In the genomic region with DNA sequence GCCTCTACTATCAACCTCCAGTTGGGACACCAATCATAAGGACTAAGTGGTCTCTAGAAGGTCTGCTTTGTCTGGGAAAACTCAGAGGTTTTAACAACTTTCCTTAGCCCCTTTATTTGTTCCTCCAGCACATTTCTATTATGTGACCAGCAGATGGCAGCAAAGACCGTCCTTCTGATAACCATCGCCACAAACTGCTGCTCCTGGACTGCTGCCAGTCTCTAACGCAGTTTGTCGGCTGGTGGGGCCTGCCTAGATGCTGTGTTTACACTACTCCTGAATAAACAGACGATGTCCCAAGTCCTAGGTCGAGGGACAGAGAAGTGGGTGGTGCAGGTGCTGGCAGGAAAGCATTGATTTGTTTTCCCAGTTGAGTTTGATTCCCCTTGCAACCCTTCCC, we compare ENCODE assay signal across 9 mouse cellular contexts. TPM values are rescaled to one million over a fixed set of nuclear protein-coding genes. Genes with fewer than 3 reads are reported as not detected.
DNase-seq lines count a peak whose midpoint lies in the region; ATAC-seq and TF ChIP-seq lines count a peak whose summit lies in the region.
"Had no signal": no experiment of that assay in that cellular context is flagged by ENCODE, and none has a peak within 500 bp of the region (broad histone marks: within the 10 kb centered on the region; RNA-seq: fewer than 3 reads in every experiment).

No protein-coding gene starts in this region.

- H3K9ac ChIP-seq in forebrain, embryonic 14.5 days (ENCODE audit: low read length) = no peak overlapping the region
- H3K9ac ChIP-seq in intestine, embryonic 16.5 days (ENCODE audit: low read depth, low read length) = no peak overlapping the region

- H3K4me2 ChIP-seq in forebrain, embryonic 14.5 days (ENCODE audit: low read length) = no peak overlapping the region
- H3K4me2 ChIP-seq in intestine, embryonic 16.5 days (ENCODE audit: low read depth, low read length) = no peak overlapping the region

- no peaks in the 10 kb centered on the region for H3K36me3 ChIP-seq in forebrain, embryonic 14.5 days (ENCODE audit: control insufficient read depth, insufficient read depth, low read length)
- no peaks in the 10 kb centered on the region for H3K36me3 ChIP-seq in intestine, embryonic 16.5 days (ENCODE audit: control insufficient read depth, insufficient read depth, low read length)
- no peaks in the 10 kb centered on the region for H3K36me3 ChIP-seq in testis, adult 2 months (ENCODE audit: control insufficient read depth, insufficient read depth, low read length)

- 1% methylated on average over 6 of the region's 6 CpGs for WGBS in forebrain, embryonic 14.5 days
- under 1% methylated on average over 6 of the region's 6 CpGs for WGBS in intestine, embryonic 16.5 days

- H3K27me3 ChIP-seq in forebrain, embryonic 14.5 days (replicated peaks; ENCODE audit: control insufficient read depth, insufficient read depth, low read length) = 0 out of 2 replicates have a peak, but pooled peaks cover 4% of the 10 kb centered on the region
- peaks cover 5% of the 10 kb centered on the region; the same call in 1 of the 2 replicates for H3K27me3 ChIP-seq in intestine, embryonic 16.5 days (replicated peaks; ENCODE audit: control insufficient read depth, insufficient read depth, low read length)
- no peaks in the 10 kb centered on the region for H3K27me3 ChIP-seq in testis, adult 2 months (ENCODE audit: control insufficient read depth, insufficient read depth, low read length)

- peak; percentile 20 to 34 for DNase-seq in urinary bladder, adult 18-20 months (ENCODE audit: low spot score in 2 of 2)
- no peak for DNase-seq in urinary bladder, postnatal 10 days (ENCODE audit: low spot score)
- DNase-seq in c-Kit-negative CD71-positive TER-119-positive erythroid progenitor cells, embryonic 14.5 days (ENCODE audit: low read depth, low spot score) = peak; percentile 54
- DNase-seq in forebrain, embryonic 14.5 days (ENCODE audit: low spot score) = peak; percentile 93
- peak; percentile 73 for DNase-seq in liver
- DNase-seq in neural tube, embryonic 10.5 days (ENCODE audit: extremely low spot score, low spot score) = peak; percentile 60

- ATAC-seq in forebrain, embryonic 14.5 days = peak; percentile 68
- ATAC-seq in intestine, embryonic 16.5 days = peak; percentile 77

- H3K4me3 ChIP-seq in forebrain, embryonic 14.5 days (ENCODE audit: low read depth, low read length) = no peak overlapping the region
- H3K4me3 ChIP-seq in intestine, embryonic 16.5 days (ENCODE audit: low read length) = no peak overlapping the region
- no peak overlapping the region for H3K4me3 ChIP-seq in testis, adult 2 months (ENCODE audit: control insufficient read depth, low read depth, low read length)

- peak; percentile 60; the same call in 1 of the 2 replicates for TF ChIP-seq CTCF in testis, adult 2 months (IDR thresholded peaks at IDR 0.05; ENCODE audit: control insufficient read depth, insufficient read depth, insufficient replicate concordance, low read depth, low read length)

- no peaks in the 10 kb centered on the region for H3K9me3 ChIP-seq in forebrain, embryonic 14.5 days (replicated peaks; ENCODE audit: control insufficient read depth, low read length)
- no peaks in the 10 kb centered on the region for H3K9me3 ChIP-seq in intestine, embryonic 16.5 days (ENCODE audit: control insufficient read depth, low read length)

- no peak for TF ChIP-seq POLR2A in testis, adult 2 months (IDR thresholded peaks at IDR 0.05; ENCODE audit: control insufficient read depth, low read depth, low read length)

- no peaks in the 10 kb centered on the region for H3K4me1 ChIP-seq in forebrain, embryonic 14.5 days (ENCODE audit: control insufficient read depth, insufficient read depth, low read length)
- no peaks in the 10 kb centered on the region for H3K4me1 ChIP-seq in intestine, embryonic 16.5 days (ENCODE audit: control insufficient read depth, insufficient read depth, low read length)
- no peaks in the 10 kb centered on the region for H3K4me1 ChIP-seq in testis, adult 2 months (ENCODE audit: control insufficient read depth, insufficient read depth, low read length)

- no peak overlapping the region for H3K27ac ChIP-seq in forebrain, embryonic 14.5 days (ENCODE audit: low read depth, low read length)
- no peak overlapping the region for H3K27ac ChIP-seq in intestine, embryonic 16.5 days (ENCODE audit: low read length)
- no peak overlapping the region for H3K27ac ChIP-seq in testis, adult 2 months (ENCODE audit: control insufficient read depth, insufficient read depth, low read depth, low read length)

RNA-seq across cellular contexts. Expression of gene Tmem114, which starts 18.2 kb away (rescaled TPM):
- polyA plus RNA-seq in forebrain, embryonic 14.5 days (2014; fragmentation: Nextera tagmentation; extraction: Ambion mirVana) = not detected in 2 replicates
- not detected in 2 replicates for polyA plus RNA-seq in intestine, embryonic 16.5 days (2015; fragmentation: Nextera tagmentation; extraction: Ambion mirVana)
- polyA plus RNA-seq in testis, adult 2 months (2012; rRNA removed) = 19.4 and 22.5 TPM in 2 replicates
- polyA plus RNA-seq: heart, embryonic 14.5 days had no signal

Comparison
In these comparisons a context has a peak if more than half of its experiments do, and no peak if none do; other contexts are left out.
1. RNA of gene Tmem114, which starts 18.2 kb away (polyA plus RNA-seq): 19.4 to 22.5 TPM in testis, adult 2 months; not detected in intestine, embryonic 16.5 days and not detected in forebrain, embryonic 14.5 days; every median in the first group is over 10 times any median in the second.